Mouse (Mus musculus): ENCODE results near the gene Triobp. TPM values are rescaled to one million over a fixed set of nuclear protein-coding genes. Genes with fewer than 3 reads are reported as not detected.
"Not testable (repeated sequence)": the region's sequence is repeated elsewhere in the genome, so short reads cannot be mapped to it uniquely, and the experiment has no call there.

The Triobp gene
- polyA plus RNA-seq, 1 experiment from 2014 or later: 50.2 TPM

- Histone ChIP-seq H3K27ac (no peak overlapping the region), H3K4me3 (no peak overlapping the region), H3K4me1 (no peaks in the 10 kb centered on the region), H3K9me3 (no peaks in the 10 kb centered on the region), H3K4me2 (replicated peaks) (no peak overlapping the region), H3K9ac (no peak overlapping the region), H3K36me3 (peaks cover 63% of the 10 kb centered on the region), H3K27me3 (no peaks in the 10 kb centered on the region)
- WGBS: 82% methylated on average over 5 of the region's 5 CpGs
- ATAC-seq (ENCODE audit: low FRiP score, low read depth): no peak
These were observed 59.5 kb downstream of the Triobp start for GRCm38 (mm10) chr15:79007059-79007458.

DNA sequence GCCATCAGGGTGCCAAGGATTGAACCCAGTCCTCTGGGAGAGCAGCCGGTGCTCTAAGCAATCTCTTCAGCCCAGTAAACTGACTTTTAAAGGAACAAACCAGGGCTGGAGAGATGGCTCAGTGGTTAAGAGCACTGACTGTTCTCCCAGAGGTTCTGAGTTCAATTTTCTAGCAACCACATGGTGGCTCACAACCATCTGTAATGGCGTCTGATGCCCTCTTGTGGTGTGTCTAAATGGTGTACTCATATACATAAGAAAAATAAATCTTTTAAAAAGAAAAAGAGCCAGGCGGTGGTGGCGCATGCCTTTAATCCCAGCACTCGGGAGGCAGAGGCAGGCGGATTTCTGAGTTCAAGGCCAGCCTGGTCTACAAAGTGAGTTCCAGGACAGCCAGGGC lies 60.3 kb downstream of the Triobp start:
- not testable (repeated sequence) for H3K4me3 ChIP-seq; H3K27ac ChIP-seq; H3K9ac ChIP-seq; H3K9me3 ChIP-seq; ATAC-seq (ENCODE audit: low FRiP score, low read depth); H3K4me2 ChIP-seq (replicated peaks); H3K27me3 ChIP-seq; H3K4me1 ChIP-seq
- H3K36me3 ChIP-seq: peaks cover 55% of the 10 kb centered on the region
- WGBS: 87% methylated on average over 6 of the region's 6 CpGs

DNA sequence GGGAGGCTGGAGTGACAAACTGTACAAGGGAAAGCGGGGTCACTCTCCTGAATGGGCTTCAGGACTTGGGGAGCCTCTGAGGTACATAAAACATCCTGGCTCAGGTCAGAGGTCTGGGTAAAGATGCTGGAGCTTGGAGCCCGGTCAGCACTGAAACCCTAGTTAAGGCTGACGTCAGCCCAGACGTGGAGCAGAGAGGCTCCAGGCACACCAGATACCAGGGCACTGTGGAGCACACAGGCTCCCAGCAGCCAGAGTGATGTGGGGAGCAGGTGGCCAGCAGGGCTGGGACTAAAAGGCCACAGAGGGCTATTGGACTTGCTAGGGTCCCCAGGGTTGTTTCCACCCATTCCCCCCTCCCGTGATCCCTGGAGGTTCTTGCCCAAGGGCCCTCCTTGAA lies 62.2 kb downstream of the Triobp start:
- WGBS: 72% methylated on average over 5 of the region's 5 CpGs
- Histone ChIP-seq H3K27ac (no peak overlapping the region), H3K4me3 (no peak overlapping the region), H3K9me3 (no peaks in the 10 kb centered on the region), H3K27me3 (no peaks in the 10 kb centered on the region), H3K4me2 (replicated peaks) (no peak overlapping the region), H3K4me1 (no peaks in the 10 kb centered on the region; the same call in 1 of the 2 replicates), H3K36me3 (peaks cover 36% of the 10 kb centered on the region), H3K9ac (no peak overlapping the region)
- ATAC-seq (ENCODE audit: low FRiP score, low read depth): no peak

DNA sequence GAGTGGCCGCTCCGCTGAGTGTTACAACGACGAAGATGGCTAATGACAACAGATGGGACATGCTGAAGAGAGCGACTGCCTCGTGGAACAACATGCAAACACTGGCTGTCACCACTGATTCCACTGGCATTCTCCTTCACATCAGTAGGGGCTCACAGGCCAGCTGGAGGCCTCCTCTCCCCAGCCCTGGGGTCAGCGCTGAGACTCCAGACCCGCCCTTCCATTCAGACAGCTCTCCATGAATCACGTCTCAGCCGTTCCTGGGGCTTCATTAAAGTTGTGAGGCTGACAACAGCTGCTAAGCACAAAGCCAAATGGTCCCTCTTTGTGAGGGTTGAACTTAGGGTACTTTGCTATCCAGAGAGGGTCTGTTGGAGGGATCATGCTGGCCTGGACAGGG lies 64.0 kb downstream of the Triobp start:
- no peaks in the 10 kb centered on the region for H3K9me3 ChIP-seq
- H3K4me2 ChIP-seq (replicated peaks): no peak overlapping the region
- H3K4me1 ChIP-seq: no peaks in the 10 kb centered on the region; the same call in 1 of the 2 replicates
- H3K9ac ChIP-seq: no peak overlapping the region
- H3K27ac ChIP-seq: no peak overlapping the region
- ATAC-seq (ENCODE audit: low FRiP score, low read depth): no peak
- no peak overlapping the region for H3K4me3 ChIP-seq
- 56% methylated on average over 10 of the region's 10 CpGs for WGBS
- H3K27me3 ChIP-seq: no peaks in the 10 kb centered on the region
- peaks cover 18% of the 10 kb centered on the region for H3K36me3 ChIP-seq

DNA sequence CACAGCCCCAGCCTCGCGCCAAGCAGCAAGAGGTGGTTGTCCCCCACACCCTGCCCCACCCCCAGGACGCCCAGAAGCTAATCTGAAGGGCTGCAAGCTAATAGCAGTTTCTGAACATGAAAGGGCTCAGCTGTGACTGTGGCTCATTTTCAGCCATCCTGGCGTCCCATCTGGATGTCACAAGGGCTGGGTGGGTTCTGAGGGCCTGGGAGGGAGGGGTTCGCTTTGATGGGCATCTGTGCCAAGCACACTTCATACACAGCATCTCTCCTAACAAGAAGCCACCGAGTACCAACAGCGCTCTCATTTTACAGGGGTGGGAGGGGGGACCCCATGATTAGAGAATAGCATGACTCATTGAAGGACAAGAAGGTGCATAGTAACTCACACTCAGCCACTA lies 65.9 kb downstream of the Triobp start:
- H3K36me3 ChIP-seq: peaks cover 5% of the 10 kb centered on the region
- no peak overlapping the region for H3K4me3 ChIP-seq
- ATAC-seq (ENCODE audit: low FRiP score, low read depth): no peak
- no peak overlapping the region for H3K4me2 ChIP-seq (replicated peaks)
- 56% methylated on average over 7 of the region's 7 CpGs for WGBS
- H3K27me3 ChIP-seq: no peaks in the 10 kb centered on the region
- H3K9me3 ChIP-seq: no peaks in the 10 kb centered on the region
- no peak overlapping the region for H3K9ac ChIP-seq
- H3K27ac ChIP-seq: no peak overlapping the region
- no peaks in the 10 kb centered on the region; the same call in 1 of the 2 replicates for H3K4me1 ChIP-seq

DNA sequence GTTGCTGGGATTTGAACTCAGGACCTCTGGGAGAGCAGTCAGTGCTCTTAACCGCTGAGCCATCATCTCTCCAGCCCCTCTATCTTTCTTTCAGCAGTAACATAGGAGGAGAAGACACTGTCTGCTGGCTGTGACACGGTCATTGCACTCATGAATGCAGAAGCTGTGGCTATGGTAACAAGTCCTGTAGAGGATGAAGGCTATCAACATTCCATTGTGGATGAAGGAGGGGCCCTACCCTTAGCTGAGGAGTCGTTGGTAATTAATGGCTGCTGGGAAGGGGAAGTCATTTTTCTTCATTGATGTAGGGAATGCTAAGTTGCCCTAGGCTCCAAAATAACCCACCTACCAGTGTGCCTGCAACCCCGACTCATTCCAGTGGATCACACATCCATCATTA lies 70.7 kb downstream of the Triobp start:
- 34% methylated on average over 4 of the region's 4 CpGs for WGBS

GRCm38 (mm10) chr15:79018886-79019285 lies 71.4 kb downstream of the Triobp start:
- Histone ChIP-seq H3K4me3 (no peak overlapping the region), H3K9ac (peak overlapping the region; percentile 31; the same call in 1 of the 2 replicates), H3K4me1 (peaks cover 10% of the 10 kb centered on the region; the same call in 1 of the 2 replicates), H3K9me3 (no peaks in the 10 kb centered on the region), H3K36me3 (no peaks in the 10 kb centered on the region), H3K4me2 (replicated peaks) (no peak overlapping the region), H3K27ac (no peak overlapping the region), H3K27me3 (no peaks in the 10 kb centered on the region)
- no peak for ATAC-seq (ENCODE audit: low FRiP score, low read depth)
- WGBS: 56% methylated on average over 3 of the region's 3 CpGs

More for the DNA sequence above, 70.7 kb downstream of the Triobp start:
- ATAC-seq (ENCODE audit: low FRiP score, low read depth): 0 out of 2 replicates have a peak, but pooled peaks have one; percentile 4
- H3K9me3 ChIP-seq: no peaks in the 10 kb centered on the region
- H3K4me2 ChIP-seq (replicated peaks): no peak overlapping the region
- no peak overlapping the region for H3K9ac ChIP-seq
- H3K27ac ChIP-seq: no peak overlapping the region
- no peaks in the 10 kb centered on the region for H3K36me3 ChIP-seq
- peaks cover 10% of the 10 kb centered on the region for H3K4me1 ChIP-seq
- H3K27me3 ChIP-seq: no peaks in the 10 kb centered on the region
- H3K4me3 ChIP-seq: no peak overlapping the region

DNA sequence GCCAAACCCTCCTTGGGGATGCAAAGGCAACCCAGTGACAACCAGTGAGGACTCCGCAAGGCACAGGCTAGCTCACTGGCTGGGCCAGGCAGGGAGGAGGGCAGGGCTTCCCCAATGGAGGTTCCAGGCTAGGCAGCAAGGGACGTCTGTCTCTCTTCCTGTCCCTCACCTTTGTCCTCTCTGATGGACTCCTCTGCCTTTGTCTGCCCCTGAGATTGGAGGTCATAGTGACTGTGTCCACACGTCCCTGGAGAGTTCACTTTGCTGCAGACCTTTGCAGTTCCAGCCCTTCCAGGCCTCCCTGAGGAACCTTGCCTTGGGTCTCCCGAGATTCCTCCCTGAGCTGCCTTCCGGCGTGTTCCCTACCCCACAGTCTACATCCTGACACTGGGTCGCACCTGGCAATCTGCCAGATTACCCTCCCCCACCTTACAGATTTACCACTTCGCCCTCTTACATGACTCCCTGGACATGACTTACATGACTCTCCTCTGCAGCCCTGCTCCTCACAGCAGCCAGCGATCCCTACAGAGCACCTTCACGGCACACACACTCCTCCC lies 75.2 kb downstream of the Triobp start:
- H3K9me3 ChIP-seq: no peaks in the 10 kb centered on the region
- no peak overlapping the region for H3K4me3 ChIP-seq
- no peaks in the 10 kb centered on the region for H3K36me3 ChIP-seq
- WGBS: 58% methylated on average over 10 of the region's 10 CpGs
- no peak overlapping the region for H3K9ac ChIP-seq
- no peak overlapping the region for H3K4me2 ChIP-seq (replicated peaks)
- peaks cover 34% of the 10 kb centered on the region for H3K4me1 ChIP-seq
- no peak for ATAC-seq (ENCODE audit: low FRiP score, low read depth)
- H3K27ac ChIP-seq: no peak overlapping the region
- H3K27me3 ChIP-seq: no peaks in the 10 kb centered on the region

DNA sequence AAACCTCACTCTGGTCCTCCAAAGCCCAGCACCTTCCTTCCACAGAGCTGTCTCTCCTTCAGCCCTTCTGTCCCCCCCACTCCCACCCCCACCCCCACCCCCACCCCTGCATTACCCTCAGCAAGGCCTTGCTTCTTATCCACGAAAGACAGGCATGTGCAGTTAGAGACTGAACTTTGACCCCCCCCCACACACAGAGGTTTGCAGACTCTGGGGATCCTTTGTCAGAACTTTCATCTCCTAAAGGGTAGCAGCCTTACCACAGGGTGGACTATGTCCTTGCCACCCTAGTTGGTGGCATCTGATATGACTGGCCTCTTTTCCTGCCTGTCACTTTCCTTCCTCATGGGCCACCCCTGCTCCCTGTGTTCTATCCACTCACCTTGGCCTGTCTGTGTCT lies 75.8 kb downstream of the Triobp start:
- H3K4me3 ChIP-seq: no peak overlapping the region
- H3K9me3 ChIP-seq: no peaks in the 10 kb centered on the region
- H3K9ac ChIP-seq: no peak overlapping the region
- no peaks in the 10 kb centered on the region for H3K27me3 ChIP-seq
- no peak overlapping the region for H3K4me2 ChIP-seq (replicated peaks)
- H3K36me3 ChIP-seq: no peaks in the 10 kb centered on the region
- peaks cover 34% of the 10 kb centered on the region for H3K4me1 ChIP-seq
- WGBS: 65% methylated on average over 1 of the region's 1 CpGs
- no peak overlapping the region for H3K27ac ChIP-seq
- no peak for ATAC-seq (ENCODE audit: low FRiP score, low read depth)

GRCm38 (mm10) chr15:79025687-79026308 lies 78.3 kb downstream of the Triobp start:
- peak overlapping the region; percentile 22; the same call in 1 of the 2 replicates for H3K4me3 ChIP-seq
- peak overlapping the region; percentile 55 for H3K4me2 ChIP-seq (replicated peaks)
- 10% methylated on average over 16 of the region's 18 CpGs for WGBS
- H3K9ac ChIP-seq: peak overlapping the region; percentile 55; the same call in 1 of the 2 replicates
- peaks cover 38% of the 10 kb centered on the region for H3K4me1 ChIP-seq
- no peak overlapping the region for H3K27ac ChIP-seq
- H3K9me3 ChIP-seq: no peaks in the 10 kb centered on the region
- no peaks in the 10 kb centered on the region for H3K36me3 ChIP-seq
- no peak for ATAC-seq (ENCODE audit: low FRiP score, low read depth)
- no peaks in the 10 kb centered on the region for H3K27me3 ChIP-seq

DNA sequence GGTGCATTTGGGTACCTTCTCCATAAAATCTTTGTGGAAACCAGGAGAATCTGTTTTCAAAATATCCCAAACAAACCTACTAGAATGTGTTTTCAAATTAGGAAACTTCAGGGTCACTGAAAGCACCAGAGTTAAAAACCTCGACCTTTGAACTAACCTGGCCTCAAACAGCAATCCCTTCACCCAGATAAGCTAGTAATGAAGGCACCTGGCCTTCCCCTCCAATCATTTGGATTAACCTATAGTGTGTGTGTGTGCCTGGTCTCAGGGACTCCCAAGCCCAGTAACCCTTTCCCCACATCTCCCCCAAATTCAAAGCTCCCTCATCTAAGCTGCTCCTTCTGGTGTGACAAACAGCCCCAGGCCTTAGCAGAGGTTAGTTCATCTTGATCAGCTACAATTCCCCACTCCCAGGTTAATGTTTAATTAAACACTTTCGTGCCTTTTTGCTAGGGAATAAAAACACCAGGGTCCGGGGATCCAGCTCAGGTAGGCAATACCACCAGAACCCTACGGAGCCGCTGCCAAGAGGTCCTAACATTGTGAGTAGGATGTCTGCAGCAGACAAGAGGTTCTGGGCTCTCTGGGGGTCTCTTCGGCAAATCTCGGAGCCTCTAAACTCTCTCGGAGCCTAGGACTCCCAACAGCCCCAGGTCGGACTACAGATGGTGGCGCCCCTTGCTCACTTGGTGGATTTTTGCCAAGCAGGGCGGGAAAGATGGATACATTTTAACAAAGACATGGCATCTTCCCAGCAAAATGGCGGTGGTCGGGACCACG lies 79.2 kb downstream of the Triobp start:
- Histone ChIP-seq H3K9me3 (no peaks in the 10 kb centered on the region), H3K4me1 (peaks cover 46% of the 10 kb centered on the region), H3K27me3 (no peaks in the 10 kb centered on the region), H3K27ac (peak overlapping the region; percentile 99; the same call in 1 of the 2 replicates), H3K36me3 (no peaks in the 10 kb centered on the region), H3K4me3 (peak overlapping the region; percentile 81), H3K4me2 (replicated peaks) (peak overlapping the region; percentile 98), H3K9ac (peak overlapping the region; percentile 100; the same call in 1 of the 2 replicates)
- ATAC-seq (ENCODE audit: low FRiP score, low read depth): no peak
- WGBS: 44% methylated on average over 14 of the region's 14 CpGs
